Mouse (Mus musculus): Measurements from ENCODE around the gene Tmem132b. TPM values are rescaled to one million over a fixed set of nuclear protein-coding genes. Genes with fewer than 3 reads are reported as not detected.
"Not testable (repeated sequence)": the region's sequence is repeated elsewhere in the genome, so short reads cannot be mapped to it uniquely, and the experiment has no call there.

Tmem132b gene
- polyA plus RNA-seq (2016; fragmentation: Nextera tagmentation; extraction: Ambion mirVana): 0.21 and 0.41 TPM in 2 replicates

DNA sequence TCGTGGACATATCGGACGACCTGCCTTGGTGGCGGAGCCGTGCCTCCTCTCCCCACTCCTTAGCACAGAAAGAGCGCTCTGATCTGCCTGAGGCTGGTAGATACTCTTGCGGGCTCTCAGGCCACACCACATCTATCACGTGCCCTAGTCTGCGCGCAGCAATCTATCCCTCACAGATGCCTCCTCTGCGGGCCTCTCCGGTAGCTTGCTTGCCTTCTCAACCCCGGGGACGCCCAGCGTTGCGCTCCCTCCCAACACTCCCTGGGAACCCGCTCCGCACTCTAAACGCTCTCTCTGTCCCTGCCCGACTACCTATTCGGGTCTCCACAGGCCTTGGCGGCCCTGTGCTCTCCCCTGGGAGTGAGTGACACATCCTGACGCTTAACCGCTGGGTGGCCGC, at the start of gene Tmem132b:
TSS of gene Tmem132b (plus strand) at position 141 of the 400 bp plus-strand sequence.
- H3K27ac ChIP-seq: peak within 1 kb of the TSS; percentile 81

DNA sequence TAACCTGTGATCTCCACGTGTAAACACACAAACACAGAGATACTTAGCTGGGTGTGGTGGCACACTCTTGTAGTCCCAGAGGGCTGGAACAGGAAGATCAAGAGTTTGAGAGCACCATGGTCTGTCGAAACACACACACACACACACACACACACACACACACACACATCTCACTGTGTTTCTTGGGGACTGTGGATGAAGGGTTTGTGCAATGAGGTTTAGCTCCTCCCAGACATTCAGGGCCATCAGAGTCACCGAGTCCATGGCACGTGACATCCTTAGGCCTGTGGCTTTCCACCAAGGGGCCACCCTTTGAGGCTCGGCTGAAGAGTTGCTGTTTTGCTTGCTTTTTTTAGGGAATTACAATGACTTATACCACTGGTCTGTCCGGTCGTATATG, 49.1 kb upstream of the Tmem132b start:
- Histone ChIP-seq H3K9me3 (no peaks in the 10 kb centered on the region), H3K4me1 (replicated peaks) (peaks cover 40% of the 10 kb centered on the region), H3K36me3 (peaks cover 80% of the 10 kb centered on the region), H3K27me3 (ENCODE audit: insufficient read depth, poor library complexity, severe bottlenecking) (no peaks in the 10 kb centered on the region), H3K4me3 (no peak overlapping the region), H3K27ac (no peak overlapping the region)
- WGBS: 91% methylated on average over 7 of the region's 7 CpGs
- no peak for DNase-seq (ENCODE audit: low spot score)

More for the DNA sequence above, at the start of gene Tmem132b:
- H3K27me3 ChIP-seq (ENCODE audit: insufficient read depth, poor library complexity, severe bottlenecking): peaks cover 88% of the 10 kb centered on the region
- peak; percentile 58 for DNase-seq (ENCODE audit: low spot score)
- H3K9me3 ChIP-seq: peaks cover 2% of the 10 kb centered on the region; the same call in 1 of the 2 replicates
- H3K4me1 ChIP-seq (replicated peaks): peaks cover 47% of the 10 kb centered on the region
- H3K36me3 ChIP-seq: no peaks in the 10 kb centered on the region
- H3K4me3 ChIP-seq: peak within 1 kb of the TSS; percentile 67
- WGBS: 3% methylated on average over 25 of the region's 25 CpGs

DNA sequence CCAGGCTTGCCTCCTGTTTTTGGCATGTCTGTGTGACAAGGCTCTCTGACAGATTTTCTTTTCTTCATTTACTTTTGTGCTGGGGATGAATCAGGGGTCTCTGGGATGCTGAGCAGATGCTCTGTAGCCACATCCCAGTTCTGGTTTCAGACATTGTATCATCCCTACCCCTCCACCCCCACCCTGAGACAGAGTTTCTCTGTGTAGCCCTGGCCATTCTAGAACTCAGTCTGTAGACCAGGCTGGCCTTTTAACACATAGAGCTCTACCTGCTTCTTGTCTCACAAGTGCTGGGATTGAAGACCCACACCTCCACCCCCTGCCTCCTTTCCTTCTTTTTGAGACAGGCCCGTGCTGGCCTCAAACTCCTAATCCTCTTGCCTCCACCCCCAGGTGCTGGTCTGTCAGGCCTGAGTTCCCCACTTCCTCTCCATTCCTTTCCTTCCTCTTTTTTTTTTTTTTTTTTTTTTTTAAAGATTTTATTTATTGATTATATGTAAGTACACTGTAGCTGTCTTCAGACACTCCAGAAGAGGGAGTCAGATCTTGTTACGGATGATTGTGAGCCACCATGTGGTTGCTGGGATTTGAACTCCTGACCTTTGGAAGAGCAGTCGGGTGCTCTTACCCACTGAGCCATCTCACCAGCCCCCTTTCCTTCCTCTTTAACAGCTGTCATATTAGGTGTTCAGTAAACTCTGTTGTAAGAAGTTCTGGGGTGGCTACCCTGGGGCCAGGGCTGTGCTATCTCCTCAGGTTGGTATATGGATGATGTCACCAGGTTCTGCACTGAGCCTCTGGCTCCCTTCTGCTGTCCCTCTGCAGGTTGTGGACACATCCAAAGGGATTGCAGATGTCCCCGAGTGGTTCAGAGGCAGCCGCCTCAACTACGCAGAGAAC, 47.6 kb upstream of the Tmem132b start:
- no peaks in the 10 kb centered on the region for H3K27me3 ChIP-seq (ENCODE audit: insufficient read depth, poor library complexity, severe bottlenecking)
- peaks cover 36% of the 10 kb centered on the region for H3K4me1 ChIP-seq (replicated peaks)
- no peak overlapping the region for H3K4me3 ChIP-seq
- DNase-seq (ENCODE audit: low spot score): no peak
- peaks cover 79% of the 10 kb centered on the region for H3K36me3 ChIP-seq
- H3K9me3 ChIP-seq: no peaks in the 10 kb centered on the region
- 88% methylated on average over 6 of the region's 6 CpGs for WGBS
- H3K27ac ChIP-seq: no peak overlapping the region

DNA sequence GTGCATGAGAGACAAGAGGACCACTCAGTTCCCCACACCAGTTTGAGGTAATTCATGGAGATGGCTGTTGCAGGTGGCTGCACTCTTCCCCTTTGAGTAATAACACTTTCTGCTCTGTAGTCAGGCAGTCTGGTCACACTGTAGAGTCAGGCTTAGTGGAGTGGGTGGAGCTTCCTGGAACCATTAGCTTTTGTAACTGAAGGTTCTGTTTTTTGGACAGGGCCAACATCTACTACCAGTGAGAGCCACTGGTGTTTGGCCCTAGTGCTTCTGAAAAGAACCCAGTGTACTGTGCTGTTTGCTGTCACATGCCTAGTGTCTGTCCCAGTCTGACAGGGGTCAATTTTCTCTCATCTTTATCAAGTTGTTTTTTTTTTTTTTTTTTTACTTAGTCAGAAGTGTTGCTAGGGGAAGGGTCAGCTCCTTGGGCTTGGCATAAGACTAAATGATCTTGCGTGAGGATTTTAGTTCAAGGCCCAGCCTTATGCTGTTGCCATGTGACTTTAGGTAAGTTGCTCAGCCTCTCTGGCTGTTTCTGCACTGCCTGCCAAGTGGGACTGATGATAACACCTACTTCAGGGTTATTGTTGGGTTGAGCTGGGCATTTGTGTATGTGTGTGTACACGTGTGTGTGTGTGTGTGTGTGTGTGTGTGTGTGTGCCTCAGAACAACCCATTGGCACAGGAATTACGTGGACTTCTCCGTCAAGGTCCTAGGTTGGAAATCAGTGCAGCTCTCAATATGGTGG, 46.4 kb upstream of the Tmem132b start:
- no peaks in the 10 kb centered on the region for H3K27me3 ChIP-seq (ENCODE audit: insufficient read depth, poor library complexity, severe bottlenecking)
- 0 out of 2 replicates have a peak overlapping the region, but pooled peaks have one; percentile 8 for H3K27ac ChIP-seq
- peaks cover 81% of the 10 kb centered on the region for H3K36me3 ChIP-seq
- WGBS: 93% methylated on average over 4 of the region's 4 CpGs
- H3K9me3 ChIP-seq: no peaks in the 10 kb centered on the region
- peaks cover 28% of the 10 kb centered on the region for H3K4me1 ChIP-seq (replicated peaks)
- no peak overlapping the region for H3K4me3 ChIP-seq
- DNase-seq (ENCODE audit: low spot score): no peak

DNA sequence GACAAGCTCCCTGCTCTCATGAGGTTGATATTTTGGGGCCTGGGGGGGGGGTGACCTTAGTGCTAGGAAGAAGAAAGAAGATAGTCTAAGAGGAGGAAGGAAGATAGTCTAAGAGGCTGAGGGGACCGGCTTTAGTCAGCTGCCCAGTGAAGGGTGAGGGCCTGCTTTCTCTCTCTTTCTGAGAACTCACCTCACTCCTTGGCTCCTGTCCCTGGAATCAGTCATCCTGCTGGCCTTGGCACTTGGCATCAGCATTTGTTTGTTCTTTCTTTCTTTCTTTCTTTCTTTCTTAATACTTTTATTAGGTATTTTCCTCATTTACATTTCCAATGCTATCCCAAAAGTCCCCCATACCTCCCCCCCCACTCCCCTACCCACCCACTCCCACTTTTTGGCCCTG, 45.5 kb upstream of the Tmem132b start:
- H3K27ac ChIP-seq: 0 out of 2 replicates have a peak overlapping the region, but pooled peaks have one; percentile 8
- H3K9me3 ChIP-seq: no peaks in the 10 kb centered on the region
- no peak for DNase-seq (ENCODE audit: low spot score)
- no peak overlapping the region for H3K4me3 ChIP-seq
- 94% methylated on average over 1 of the region's 1 CpGs for WGBS
- peaks cover 20% of the 10 kb centered on the region for H3K4me1 ChIP-seq (replicated peaks)
- H3K27me3 ChIP-seq (ENCODE audit: insufficient read depth, poor library complexity, severe bottlenecking): no peaks in the 10 kb centered on the region
- H3K36me3 ChIP-seq: peaks cover 81% of the 10 kb centered on the region

DNA sequence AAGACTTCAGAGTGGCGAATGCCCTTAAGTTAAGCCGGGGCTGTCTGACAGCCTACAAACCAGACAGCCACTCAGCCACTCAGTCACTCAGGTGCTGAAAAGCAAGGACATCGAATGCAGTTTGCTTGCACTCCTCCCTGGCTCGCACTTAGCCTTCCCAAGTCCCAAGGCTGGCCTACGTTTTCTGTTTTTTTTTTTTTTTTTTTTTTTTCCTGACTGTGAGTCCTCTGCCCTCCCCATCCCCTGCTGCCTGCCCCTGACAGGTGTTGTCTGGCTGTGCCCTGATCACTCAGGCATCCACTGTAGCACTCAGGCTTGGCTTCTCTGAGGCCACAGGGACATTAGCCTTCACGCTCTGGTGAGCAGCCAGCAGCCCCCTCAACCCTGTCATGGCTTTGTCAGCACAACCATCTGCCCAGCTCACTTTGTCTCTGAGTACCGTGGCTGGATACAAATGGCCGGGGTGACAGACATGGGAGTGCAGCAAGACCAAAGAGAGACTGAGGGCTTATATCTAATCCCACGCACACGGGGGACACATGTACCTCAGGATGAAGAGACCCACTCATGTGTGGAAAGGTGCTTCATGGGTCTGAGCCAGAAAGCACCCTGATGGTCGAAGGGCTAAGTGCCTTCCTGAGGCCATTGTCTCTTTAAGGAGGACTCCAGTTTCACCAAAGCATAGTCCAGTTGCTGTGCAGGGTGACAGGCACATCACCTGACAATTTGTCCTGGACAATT, 44.0 kb upstream of the Tmem132b start:
- peak; percentile 64 for DNase-seq (ENCODE audit: low spot score)
- Histone ChIP-seq H3K4me1 (replicated peaks) (peaks cover 20% of the 10 kb centered on the region), H3K36me3 (peaks cover 82% of the 10 kb centered on the region), H3K4me3 (no peak overlapping the region), H3K9me3 (no peaks in the 10 kb centered on the region), H3K27me3 (ENCODE audit: insufficient read depth, poor library complexity, severe bottlenecking) (no peaks in the 10 kb centered on the region), H3K27ac (peak overlapping the region; percentile 85)
- WGBS: 51% methylated on average over 11 of the region's 11 CpGs

DNA sequence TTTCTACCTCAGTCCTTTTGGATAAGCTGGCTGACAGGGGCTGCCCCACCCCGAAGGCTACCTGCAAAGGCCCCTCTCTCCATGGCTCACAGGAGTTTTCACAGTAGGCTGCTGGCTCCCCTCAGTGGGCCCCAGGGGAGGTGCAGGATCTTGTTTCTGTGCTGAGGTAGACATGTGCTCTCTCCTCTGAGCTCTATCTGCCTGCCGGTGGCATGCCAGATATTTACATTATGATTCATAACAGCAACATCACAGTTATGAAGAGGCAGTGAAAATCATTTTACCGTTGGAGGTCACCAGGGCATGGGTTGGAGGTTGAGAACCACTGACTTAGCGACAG, 43.5 kb upstream of the Tmem132b start:
- Histone ChIP-seq H3K9me3 (no peaks in the 10 kb centered on the region), H3K27ac (peak overlapping the region; percentile 85), H3K27me3 (ENCODE audit: insufficient read depth, poor library complexity, severe bottlenecking) (no peaks in the 10 kb centered on the region), H3K4me3 (no peak overlapping the region), H3K4me1 (replicated peaks) (peaks cover 24% of the 10 kb centered on the region), H3K36me3 (peaks cover 82% of the 10 kb centered on the region)
- DNase-seq (ENCODE audit: low spot score): peak; percentile 33
- WGBS: 68% methylated on average over 4 of the region's 4 CpGs

DNA sequence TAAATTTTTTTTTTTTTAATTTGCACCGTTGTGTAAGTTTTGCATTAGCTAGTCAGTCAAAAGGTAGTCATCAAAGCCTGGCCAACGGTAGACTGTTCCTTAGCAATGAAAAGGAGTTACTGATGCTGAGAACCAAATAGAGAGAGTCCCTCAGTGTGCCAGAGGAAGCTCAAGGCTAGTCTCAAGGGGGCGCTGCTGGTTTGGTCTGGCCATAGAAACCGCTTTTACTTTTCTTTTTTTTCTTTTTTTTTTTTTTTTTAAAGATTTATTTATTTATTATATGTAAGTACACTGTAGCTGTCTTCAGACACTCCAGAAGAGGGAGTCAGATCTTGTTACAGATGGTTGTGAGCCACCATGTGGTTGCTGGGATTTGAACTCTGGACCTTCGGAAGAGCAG, 42.6 kb upstream of the Tmem132b start:
- not testable (repeated sequence) for DNase-seq (ENCODE audit: low spot score); H3K27me3 ChIP-seq (ENCODE audit: insufficient read depth, poor library complexity, severe bottlenecking); H3K4me3 ChIP-seq; H3K27ac ChIP-seq; H3K9me3 ChIP-seq
- WGBS: 92% methylated on average over 5 of the region's 5 CpGs
- Histone ChIP-seq H3K4me1 (replicated peaks) (peaks cover 24% of the 10 kb centered on the region), H3K36me3 (peaks cover 78% of the 10 kb centered on the region)

DNA sequence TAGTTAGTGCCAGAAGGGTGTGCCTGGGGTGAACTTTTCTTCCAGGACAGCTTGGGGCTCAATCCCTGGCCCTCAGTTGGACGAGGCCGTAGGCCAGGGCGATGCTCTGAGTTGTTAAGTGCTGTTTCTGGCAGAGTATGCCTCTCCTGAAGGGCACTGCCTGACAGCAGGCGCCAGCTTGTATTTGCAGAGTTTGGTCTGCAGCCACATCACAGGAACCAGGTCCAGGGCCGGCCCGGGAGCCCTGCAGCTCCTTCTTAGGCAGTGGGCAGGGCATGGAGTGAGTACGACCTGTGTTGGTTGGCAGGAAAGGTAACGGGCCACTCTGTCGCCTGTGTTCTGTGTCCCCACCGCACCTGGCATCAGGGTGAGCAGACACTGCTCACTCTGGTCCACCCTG, 40.5 kb upstream of the Tmem132b start:
- no peaks in the 10 kb centered on the region for H3K9me3 ChIP-seq
- 91% methylated on average over 10 of the region's 10 CpGs for WGBS
- H3K36me3 ChIP-seq: peaks cover 80% of the 10 kb centered on the region
- H3K4me1 ChIP-seq (replicated peaks): peaks cover 24% of the 10 kb centered on the region
- H3K4me3 ChIP-seq: no peak overlapping the region
- no peaks in the 10 kb centered on the region for H3K27me3 ChIP-seq (ENCODE audit: insufficient read depth, poor library complexity, severe bottlenecking)
- H3K27ac ChIP-seq: peak overlapping the region; percentile 46
- DNase-seq (ENCODE audit: low spot score): no peak

DNA sequence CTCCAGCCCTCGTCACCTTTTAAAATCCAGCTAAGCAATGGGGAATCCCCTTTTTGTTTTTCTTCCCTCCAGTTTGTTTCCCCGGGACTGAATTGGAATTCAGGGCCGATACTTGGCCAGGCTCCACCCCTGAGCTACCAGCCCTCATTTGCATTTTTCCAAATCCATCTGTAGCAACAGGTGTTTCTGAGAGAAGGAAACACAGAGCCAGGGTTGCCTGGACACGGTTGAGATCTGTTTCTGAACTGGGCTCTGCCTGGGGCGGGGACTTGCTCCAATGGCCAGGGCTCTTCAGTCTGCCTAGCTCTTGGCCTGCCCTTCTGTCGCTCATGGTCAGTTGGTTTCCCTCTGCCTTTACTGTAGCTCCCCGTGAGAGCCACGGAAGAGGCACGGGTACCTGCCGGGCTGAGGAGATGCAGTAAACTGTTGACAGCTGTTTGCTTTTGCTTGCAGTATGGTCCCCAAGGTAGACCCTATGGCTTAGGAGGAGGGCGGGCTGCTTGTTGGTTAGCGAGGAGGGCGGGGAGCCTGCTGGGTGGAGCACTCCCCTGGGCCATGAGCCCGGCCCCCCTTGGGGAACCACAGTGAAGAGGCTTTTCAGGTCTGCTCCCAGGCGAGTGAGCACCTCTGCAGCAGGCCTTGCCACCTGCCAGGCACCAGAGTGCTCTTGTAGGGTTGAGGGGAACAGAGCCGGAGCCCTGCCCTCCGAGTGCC, 39.0 kb upstream of the Tmem132b start:
- Histone ChIP-seq H3K27me3 (ENCODE audit: insufficient read depth, poor library complexity, severe bottlenecking) (no peaks in the 10 kb centered on the region), H3K4me3 (no peak overlapping the region), H3K4me1 (replicated peaks) (peaks cover 15% of the 10 kb centered on the region), H3K9me3 (no peaks in the 10 kb centered on the region), H3K36me3 (peaks cover 71% of the 10 kb centered on the region), H3K27ac (no peak overlapping the region)
- WGBS: 59% methylated on average over 17 of the region's 17 CpGs
- no peak for DNase-seq (ENCODE audit: low spot score)

DNA sequence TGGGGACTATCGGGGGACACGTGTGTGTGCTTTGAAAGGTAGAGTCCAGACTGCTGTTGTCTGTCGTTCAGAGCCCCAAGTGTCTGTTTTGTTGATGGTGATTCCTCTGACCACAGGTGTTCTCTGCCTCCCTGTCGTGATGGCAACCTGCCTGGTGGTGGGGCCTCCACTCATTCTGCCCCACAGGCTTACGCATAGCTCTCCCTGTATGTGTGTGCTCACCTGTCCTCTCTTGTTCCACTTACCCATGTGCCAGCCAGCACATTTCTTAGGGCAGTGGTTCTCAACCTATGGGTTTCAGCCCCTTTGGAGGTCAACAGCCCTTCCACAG, 38.5 kb upstream of the Tmem132b start:
- Histone ChIP-seq H3K4me1 (replicated peaks) (peaks cover 15% of the 10 kb centered on the region), H3K9me3 (no peaks in the 10 kb centered on the region), H3K36me3 (peaks cover 66% of the 10 kb centered on the region), H3K27ac (no peak overlapping the region), H3K4me3 (no peak overlapping the region), H3K27me3 (ENCODE audit: insufficient read depth, poor library complexity, severe bottlenecking) (no peaks in the 10 kb centered on the region)
- 63% methylated on average over 5 of the region's 5 CpGs for WGBS
- DNase-seq (ENCODE audit: low spot score): no peak

DNA sequence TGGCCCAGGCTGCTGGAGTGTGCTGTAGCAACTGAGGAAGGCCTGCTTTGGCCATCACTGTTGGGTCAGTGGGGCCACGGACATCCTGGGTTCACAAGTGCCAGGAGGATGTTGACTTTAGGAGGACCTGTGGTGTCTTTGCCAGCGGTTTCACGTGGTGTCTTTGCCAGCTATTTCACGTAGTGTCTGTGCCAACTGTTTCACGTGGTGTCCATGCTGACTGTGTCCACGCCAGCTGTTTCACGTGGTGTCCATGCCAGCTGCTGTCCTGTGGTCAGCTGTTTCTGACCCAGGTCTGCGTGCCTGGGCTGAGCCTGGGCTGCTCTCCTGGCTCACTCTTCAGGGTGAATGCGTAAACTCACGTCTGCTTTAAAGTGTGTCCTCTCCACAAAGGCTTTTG, 35.9 kb upstream of the Tmem132b start:
- 90% methylated on average over 10 of the region's 10 CpGs for WGBS
- no peaks in the 10 kb centered on the region for H3K9me3 ChIP-seq
- no peak overlapping the region for H3K27ac ChIP-seq
- no peak overlapping the region for H3K4me3 ChIP-seq
- H3K4me1 ChIP-seq (replicated peaks): 0 out of 2 replicates have a peak, but pooled peaks cover 12% of the 10 kb centered on the region
- peaks cover 70% of the 10 kb centered on the region for H3K36me3 ChIP-seq
- H3K27me3 ChIP-seq (ENCODE audit: insufficient read depth, poor library complexity, severe bottlenecking): no peaks in the 10 kb centered on the region
- no peak for DNase-seq (ENCODE audit: low spot score)
